Mouse (Mus musculus) liver, embryonic 14.5 days (tissue): ENCODE results near the gene Itgb7.

Experiments
- CTCF ChIP-seq: IDR thresholded peaks from 2 replicates; pipeline ENCODE4 v1.5.1; 2016; ENCODE audit warnings: antibody characterized with exemption, low read depth, control low read depth
- EP300 ChIP-seq: IDR thresholded peaks from 2 replicates; pipeline ENCODE4 v1.6.1; 2016; ENCODE audit warnings: antibody characterized with exemption, low read depth

DNA sequence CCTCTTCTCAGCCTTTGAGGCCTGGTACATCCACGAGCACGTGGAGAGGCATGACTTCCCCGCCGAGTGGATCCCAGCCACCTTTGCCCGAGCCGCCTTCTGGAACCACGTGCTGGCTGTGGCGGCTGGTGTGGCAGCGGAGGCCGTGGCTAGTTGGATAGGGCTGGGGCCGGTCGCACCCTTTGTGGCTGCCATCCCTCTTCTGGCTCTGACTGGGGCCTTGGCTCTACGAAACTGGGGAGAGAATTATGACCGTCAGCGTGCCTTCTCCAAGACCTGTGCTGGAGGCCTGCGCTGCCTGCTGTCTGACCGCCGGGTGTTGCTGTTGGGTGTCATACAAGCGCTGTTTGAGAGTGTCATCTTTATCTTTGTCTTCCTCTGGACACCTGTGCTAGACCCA lies 48.9 kb upstream of the Itgb7 start:
- no peak for TF ChIP-seq CTCF
- no peak for TF ChIP-seq EP300
